Mouse (Mus musculus) E14TG2a.4 (cell line): ENCODE results near the gene Mthfd2.

Source experiments
- H3K27me3 ChIP-seq: 2 replicates; pipeline ENCODE4 v1.6.1; 2014; ENCODE audit warnings: low read length, control low read depth; ENCODE audit not compliant: insufficient read depth
- H3K36me3 ChIP-seq: 2 replicates; pipeline ENCODE4 v1.6.1; 2014; ENCODE audit warnings: low read length, control low read depth; ENCODE audit not compliant: insufficient read depth
- H3K4me1 ChIP-seq: replicated peaks from 2 replicates; pipeline ENCODE4 v1.6.1; 2014; ENCODE audit warnings: low read depth, low read length, control low read depth
- H3K4me3 ChIP-seq: replicated peaks from 2 replicates; pipeline ENCODE4 v1.5.1; 2014; ENCODE audit warnings: mild to moderate bottlenecking, low read length
- H3K9me3 ChIP-seq: 2 replicates; pipeline ENCODE4 v1.6.1; 2014; ENCODE audit warnings: low read length, control low read depth
- CTCF ChIP-seq: conservative IDR thresholded peaks from 2 replicates; pipeline ENCODE4 v1.5.1; 2014; ENCODE audit warnings: low read length
- NANOG ChIP-seq: IDR thresholded peaks from 2 replicates; pipeline ENCODE4 v1.6.1; 2014; ENCODE audit warnings: borderline replicate concordance, low read length, mixed read lengths
- POU5F1 ChIP-seq: IDR thresholded peaks from 2 replicates; pipeline ENCODE4 v1.6.1; 2014; ENCODE audit warnings: low read length, borderline replicate concordance

The Mthfd2 gene

DNA sequence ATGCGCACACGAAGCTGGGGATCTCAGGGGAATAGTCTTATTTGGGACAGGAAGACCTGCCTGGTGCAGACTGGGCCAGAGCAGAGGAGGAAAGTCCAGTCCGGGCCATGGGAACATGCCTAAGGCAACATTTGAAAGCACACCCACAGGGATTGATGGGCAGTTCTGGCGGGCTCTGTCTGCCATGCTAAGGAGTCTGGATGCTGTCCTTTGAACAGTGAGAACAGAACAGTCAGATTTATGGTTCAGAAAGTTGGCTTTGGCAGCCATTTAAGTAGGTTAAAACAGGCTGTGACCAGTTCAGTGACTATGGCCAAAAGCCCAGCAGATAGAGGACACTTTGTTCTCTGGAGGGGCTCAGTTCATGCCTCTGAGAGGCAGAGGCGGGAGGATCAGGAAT, 23.4 kb downstream of the Mthfd2 start:
- H3K4me1 ChIP-seq: peaks cover 16% of the 10 kb centered on the region
- no peak for TF ChIP-seq CTCF
- no peak for TF ChIP-seq POU5F1
- no peak for TF ChIP-seq NANOG
- H3K4me3 ChIP-seq: no peak overlapping the region
- no peaks in the 10 kb centered on the region for H3K9me3 ChIP-seq
- peaks cover 4% of the 10 kb centered on the region; the same call in 1 of the 2 replicates for H3K27me3 ChIP-seq
- H3K36me3 ChIP-seq: peaks cover 51% of the 10 kb centered on the region

DNA sequence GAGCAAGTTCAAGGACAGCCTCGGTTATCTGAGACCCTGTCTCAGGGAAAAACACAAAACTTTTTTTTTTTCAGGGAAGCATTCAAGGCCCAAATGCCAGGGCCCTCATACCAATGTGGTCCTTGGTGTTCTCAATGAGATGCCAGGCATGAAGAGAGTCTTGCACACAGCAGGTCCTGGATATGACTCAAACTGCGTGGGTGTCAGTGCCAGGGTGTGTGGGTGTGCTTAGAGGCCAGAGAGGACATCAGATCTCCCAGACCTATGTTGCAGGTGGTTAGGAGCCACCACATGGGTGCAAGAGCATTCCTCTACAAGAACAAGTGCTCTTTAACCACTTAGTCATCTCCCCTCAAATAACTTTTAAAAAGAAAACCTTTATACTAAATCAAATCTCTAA, 24.4 kb downstream of the Mthfd2 start:
- H3K36me3 ChIP-seq: peaks cover 48% of the 10 kb centered on the region
- H3K4me1 ChIP-seq: peaks cover 16% of the 10 kb centered on the region
- H3K9me3 ChIP-seq: no peaks in the 10 kb centered on the region
- TF ChIP-seq NANOG (no peak), POU5F1 (no peak), CTCF (no peak)
- no peak overlapping the region for H3K4me3 ChIP-seq
- peaks cover 4% of the 10 kb centered on the region; the same call in 1 of the 2 replicates for H3K27me3 ChIP-seq

- TF ChIP-seq NANOG (no peak), CTCF (no peak), POU5F1 (no peak)
- H3K27me3 ChIP-seq: peaks cover 4% of the 10 kb centered on the region; the same call in 1 of the 2 replicates
- H3K9me3 ChIP-seq: no peaks in the 10 kb centered on the region
- peaks cover 16% of the 10 kb centered on the region for H3K4me1 ChIP-seq
- H3K4me3 ChIP-seq: no peak overlapping the region
- H3K36me3 ChIP-seq: peaks cover 42% of the 10 kb centered on the region
Measured at GRCm38 (mm10) chr6:83300447-83301229, 25.1 kb downstream of the Mthfd2 start.

DNA sequence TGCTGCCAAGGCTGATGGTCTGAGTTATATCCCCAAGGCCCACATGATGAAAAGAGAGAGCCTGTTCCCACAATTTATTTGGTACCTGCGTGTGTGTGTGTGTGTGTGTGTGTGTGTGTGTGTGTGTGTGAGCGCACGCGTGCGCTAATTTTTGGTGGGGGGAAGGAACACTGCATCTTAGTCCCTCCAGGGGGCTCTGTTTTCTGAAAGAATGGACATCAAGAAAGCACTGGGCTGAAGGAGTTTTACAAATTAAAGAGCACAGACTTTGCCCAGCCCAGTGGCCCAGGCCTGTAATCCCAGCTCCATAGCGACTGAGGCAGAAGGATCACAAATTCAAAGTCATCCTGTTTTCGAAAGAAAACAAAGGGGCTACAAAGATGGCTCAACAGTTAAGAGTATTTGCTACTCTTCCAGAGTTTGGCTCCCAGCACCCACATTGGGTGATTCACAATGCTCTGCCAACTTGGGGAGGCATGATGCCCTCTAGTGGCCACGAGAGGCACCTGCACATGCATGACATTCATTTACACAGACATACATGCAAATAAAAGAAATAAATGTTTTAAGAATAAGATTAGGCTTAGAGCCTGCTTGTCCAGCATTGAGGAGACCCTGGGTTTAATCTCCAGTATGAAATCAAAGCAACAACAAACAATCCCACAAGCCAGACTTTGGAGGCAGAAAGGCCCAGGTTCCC, 45.3 kb downstream of the Mthfd2 start:
- peaks cover 5% of the 10 kb centered on the region for H3K9me3 ChIP-seq
- peaks cover 22% of the 10 kb centered on the region for H3K27me3 ChIP-seq
- H3K36me3 ChIP-seq: peaks cover 8% of the 10 kb centered on the region
- peak overlapping the region; percentile 49 for H3K4me3 ChIP-seq
- TF ChIP-seq POU5F1 (no peak), CTCF (peak; percentile 98)
- peaks cover 36% of the 10 kb centered on the region for H3K4me1 ChIP-seq

DNA sequence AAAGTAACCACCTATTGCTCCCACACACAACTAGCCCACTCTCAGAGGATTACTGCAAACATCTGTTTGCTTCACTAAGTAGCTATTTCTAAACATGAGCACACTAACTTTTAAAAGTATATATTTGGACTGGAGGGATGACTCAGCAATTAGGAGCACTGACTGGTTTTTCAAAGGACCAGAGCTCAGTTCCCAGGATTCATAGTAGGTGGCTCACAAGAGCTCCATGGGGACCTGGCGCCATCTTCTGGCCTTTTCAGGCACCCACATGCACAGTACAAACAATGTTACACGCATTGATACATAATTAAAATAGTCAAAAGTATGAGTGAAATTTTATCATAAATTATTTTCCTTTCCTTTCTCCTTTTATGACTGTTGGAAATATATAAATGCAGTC, 46.8 kb downstream of the Mthfd2 start:
- TF ChIP-seq CTCF (peak; percentile 82), NANOG (no peak), POU5F1 (no peak)
- Histone ChIP-seq H3K4me3 (no peak overlapping the region), H3K4me1 (peaks cover 28% of the 10 kb centered on the region)

GRCm38 (mm10) chr6:83277151-83277550, 48.6 kb downstream of the Mthfd2 start:
- Histone ChIP-seq H3K4me3 (peak overlapping the region; percentile 53), H3K27me3 (peaks cover 45% of the 10 kb centered on the region), H3K36me3 (0 out of 2 replicates have a peak, but pooled peaks cover 4% of the 10 kb centered on the region), H3K4me1 (peaks cover 28% of the 10 kb centered on the region), H3K9me3 (peaks cover 5% of the 10 kb centered on the region)
- TF ChIP-seq NANOG (no peak), POU5F1 (no peak), CTCF (no peak)

More for the DNA sequence above, 46.8 kb downstream of the Mthfd2 start:
- H3K9me3 ChIP-seq: peaks cover 5% of the 10 kb centered on the region
- peaks cover 35% of the 10 kb centered on the region for H3K27me3 ChIP-seq
- H3K36me3 ChIP-seq: peaks cover 8% of the 10 kb centered on the region

DNA sequence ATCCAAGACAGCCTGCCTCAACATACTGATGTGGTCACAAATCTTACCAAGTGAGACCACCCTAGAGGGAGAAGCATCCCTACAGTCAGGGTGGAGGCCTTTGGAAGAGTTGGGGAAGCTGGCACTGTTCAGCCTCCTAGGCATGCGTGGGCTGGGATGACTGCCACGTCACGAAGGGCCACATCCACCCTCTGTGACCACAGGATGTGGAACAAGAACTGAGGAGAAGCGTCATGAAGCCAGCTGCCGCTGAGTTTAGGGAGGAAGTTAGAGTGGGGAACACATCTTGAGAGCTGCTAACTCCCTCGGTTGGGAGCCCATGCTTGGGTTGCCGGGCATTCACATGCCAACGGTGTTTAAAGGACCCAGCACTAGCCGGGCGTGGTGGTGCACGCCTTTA, 52.0 kb downstream of the Mthfd2 start:
- H3K27me3 ChIP-seq: peaks cover 71% of the 10 kb centered on the region
- no peak for TF ChIP-seq POU5F1
- no peak for TF ChIP-seq CTCF
- TF ChIP-seq NANOG: no peak
- H3K4me1 ChIP-seq: peaks cover 17% of the 10 kb centered on the region
- no peak overlapping the region for H3K4me3 ChIP-seq
- peaks cover 9% of the 10 kb centered on the region for H3K9me3 ChIP-seq
- no peaks in the 10 kb centered on the region for H3K36me3 ChIP-seq

DNA sequence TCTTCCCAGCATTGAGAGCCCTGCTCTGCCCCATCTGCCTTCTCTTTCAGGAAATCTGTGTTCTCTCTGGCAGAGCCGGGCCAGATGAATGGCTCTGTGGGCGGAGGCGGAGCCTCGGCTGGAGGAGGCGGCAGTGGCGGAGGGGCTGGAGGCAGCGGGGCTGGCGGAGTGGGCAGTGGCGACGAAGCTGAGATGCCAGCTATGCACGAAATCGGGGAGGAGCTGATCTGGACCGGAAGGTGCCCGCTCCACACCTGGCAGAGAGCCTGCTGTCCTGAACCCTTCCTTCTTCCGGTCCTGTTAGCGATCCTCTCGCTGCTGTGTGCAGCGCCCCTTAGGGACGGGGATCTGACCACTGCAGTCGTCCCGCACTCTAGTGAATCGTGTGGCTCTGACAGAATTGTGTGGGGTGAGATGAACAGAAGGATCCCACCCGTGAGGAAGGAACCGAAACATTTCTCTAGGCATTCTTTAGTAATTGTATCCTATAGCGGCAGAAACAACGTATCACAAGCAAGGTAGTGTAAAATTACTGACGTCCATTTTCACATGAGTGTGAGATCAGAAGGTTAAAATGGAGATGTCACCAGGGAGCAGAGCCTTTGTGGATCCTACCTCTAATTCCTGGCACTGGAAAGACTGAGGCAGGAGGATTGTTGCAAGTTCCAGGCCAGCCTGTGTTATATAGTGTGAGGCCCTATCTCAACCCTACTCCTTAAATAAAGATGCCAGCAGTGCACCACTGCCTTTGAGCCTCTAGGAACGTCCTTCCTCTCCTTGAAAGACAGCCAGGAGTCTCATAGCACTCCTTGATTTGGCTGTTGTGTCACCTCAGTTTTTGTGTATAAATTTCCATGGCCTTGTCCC, 57.3 kb downstream of the Mthfd2 start:
- Histone ChIP-seq H3K9me3 (peaks cover 3% of the 10 kb centered on the region; the same call in 1 of the 2 replicates), H3K4me3 (peak overlapping the region; percentile 82), H3K4me1 (peaks cover 20% of the 10 kb centered on the region; the same call in 1 of the 2 replicates), H3K27me3 (peaks cover 57% of the 10 kb centered on the region), H3K36me3 (no peaks in the 10 kb centered on the region)
- no peak for TF ChIP-seq NANOG
- peak; percentile 16; the same call in 1 of the 2 replicates for TF ChIP-seq CTCF
